Mouse (Mus musculus): Measurements from ENCODE around the gene Arhgef10l. TPM values are rescaled to one million over a fixed set of nuclear protein-coding genes. Genes with fewer than 3 reads are reported as not detected.

Arhgef10l gene
- total and polyA plus RNA-seq, 2 experiments = 17.7 to 69.9 TPM

DNA sequence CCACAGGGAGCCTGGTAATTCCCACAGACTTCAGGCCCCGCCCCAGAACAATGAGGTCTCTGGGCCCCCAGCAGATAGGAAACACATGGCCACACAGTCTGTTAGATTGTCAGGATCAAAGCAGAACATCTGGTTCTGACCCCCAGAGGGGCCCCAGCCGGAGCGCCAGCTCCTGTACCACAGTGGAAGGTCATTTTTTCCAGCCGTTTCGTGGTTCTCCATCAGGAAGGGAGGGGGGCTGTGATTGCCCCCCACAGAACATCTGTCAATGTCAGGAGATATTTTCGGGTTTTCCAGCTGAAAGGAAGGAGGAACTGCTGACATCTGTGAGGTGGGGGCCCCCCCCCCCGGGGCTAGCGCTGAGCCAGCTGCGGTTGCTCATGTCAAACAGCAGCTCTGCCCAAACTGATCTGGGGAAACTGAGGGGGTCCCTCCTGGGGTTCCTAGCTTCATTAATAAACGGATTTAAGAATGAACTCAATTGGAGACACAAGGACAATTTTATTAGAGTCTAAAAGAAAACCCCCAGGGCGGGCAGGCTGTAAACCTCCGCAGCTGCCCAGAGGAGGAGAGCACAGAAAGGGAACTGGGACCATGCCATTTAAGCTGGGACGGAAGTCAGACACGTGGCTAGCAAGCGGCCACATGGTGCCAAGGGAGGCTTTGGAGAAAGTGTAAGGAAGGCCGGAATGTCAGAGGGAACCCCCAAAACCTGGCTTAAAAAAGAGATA is 18.5 kb upstream of the Arhgef10l start:
- no peak for DNase-seq (ENCODE audit: extremely low read depth, low read depth, low spot score)
- H3K27me3 ChIP-seq (ENCODE audit: control insufficient read depth, insufficient read depth, low read length) = no peaks in the 10 kb centered on the region
- H3K4me3 ChIP-seq (ENCODE audit: insufficient read depth, low read depth, low read length) = no peak overlapping the region
- H3K9ac ChIP-seq (ENCODE audit: low read depth, low read length) = no peak overlapping the region
- WGBS = 46% methylated on average over 16 of the region's 16 CpGs
- H3K4me1 ChIP-seq (ENCODE audit: control insufficient read depth, insufficient read depth, low read length) = 0 out of 2 replicates have a peak, but pooled peaks cover 2% of the 10 kb centered on the region
- no peaks in the 10 kb centered on the region for H3K79me2 ChIP-seq (ENCODE audit: control insufficient read depth, insufficient read depth, low read length)
- no peak overlapping the region for H3K27ac ChIP-seq (replicated peaks; ENCODE audit: insufficient read depth, low read depth, low read length)
- no peak for TF ChIP-seq POLR2A (IDR thresholded peaks at IDR 0.05; ENCODE audit: extremely low read depth, insufficient read depth, low read length)
- no peak for TF ChIP-seq CTCF (IDR thresholded peaks at IDR 0.05; ENCODE audit: low read depth, low read length)
- H3K36me3 ChIP-seq (ENCODE audit: control insufficient read depth, insufficient read depth, low read length) = no peaks in the 10 kb centered on the region

DNA sequence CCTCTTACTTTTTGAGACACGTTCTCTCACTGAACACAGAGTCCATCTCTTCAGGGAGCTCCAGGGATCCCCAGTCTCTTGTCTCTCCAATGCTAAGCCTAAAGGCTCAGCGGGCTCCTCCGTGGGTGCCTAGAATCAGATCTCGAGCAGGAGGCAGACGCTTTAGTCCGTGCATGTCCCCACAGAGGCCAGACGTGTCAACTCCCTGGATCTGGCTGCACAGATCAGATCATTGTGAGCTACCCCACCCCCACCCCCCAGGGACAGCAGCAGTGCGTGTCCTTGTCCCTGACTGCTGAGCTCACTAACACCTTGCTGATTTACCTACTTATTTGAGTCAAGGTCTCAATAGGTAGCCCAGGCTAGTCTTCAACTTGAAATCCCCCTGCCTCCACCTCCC is 17.8 kb upstream of the Arhgef10l start:
- 70% methylated on average over 8 of the region's 8 CpGs for WGBS

DNA sequence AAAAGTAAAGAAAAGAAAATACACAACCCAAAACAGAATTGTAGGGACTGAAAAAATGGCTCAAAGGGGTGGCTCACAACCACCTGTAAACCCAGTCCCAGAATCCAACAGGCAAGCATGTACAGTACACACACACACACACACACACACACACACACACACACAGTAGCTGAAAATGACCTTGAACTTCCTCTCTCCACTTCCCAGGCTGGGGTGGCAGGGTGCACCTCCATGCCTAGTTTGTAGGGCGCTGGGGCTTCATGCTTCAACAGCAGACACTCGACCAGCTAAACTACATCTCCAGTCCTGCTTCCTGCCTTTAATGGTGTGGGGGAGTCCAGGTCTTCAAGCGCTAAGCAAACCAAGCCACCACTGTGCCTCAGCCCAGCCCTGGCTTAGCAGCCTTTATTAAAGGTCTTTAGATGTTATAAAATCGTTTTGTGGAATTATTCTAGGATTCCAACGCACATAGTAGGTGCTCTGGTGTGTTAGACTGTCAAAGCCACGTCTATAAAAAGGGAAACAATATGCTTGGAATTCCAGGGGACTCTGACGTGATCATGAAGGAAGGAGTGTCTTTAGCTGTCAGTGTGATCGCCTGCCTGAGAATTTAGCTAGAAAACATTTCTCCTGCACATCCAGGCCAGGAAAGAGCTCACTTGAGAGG is 15.1 kb upstream of the Arhgef10l start:
- H3K27ac ChIP-seq (replicated peaks; ENCODE audit: insufficient read depth, low read depth, low read length) = no peak overlapping the region
- WGBS = 58% methylated on average over 8 of the region's 8 CpGs
- H3K4me1 ChIP-seq (ENCODE audit: control insufficient read depth, insufficient read depth, low read length) = 0 out of 2 replicates have a peak, but pooled peaks cover 2% of the 10 kb centered on the region

More for the DNA sequence above, 17.8 kb upstream of the Arhgef10l start:
- H3K9ac ChIP-seq (ENCODE audit: low read depth, low read length) = no peak overlapping the region
- TF ChIP-seq POLR2A (IDR thresholded peaks at IDR 0.05; ENCODE audit: extremely low read depth, insufficient read depth, low read length) (no peak), CTCF (IDR thresholded peaks at IDR 0.05; ENCODE audit: low read depth, low read length) (no peak)
- no peak overlapping the region for H3K27ac ChIP-seq (replicated peaks; ENCODE audit: insufficient read depth, low read depth, low read length)
- no peaks in the 10 kb centered on the region for H3K27me3 ChIP-seq (ENCODE audit: control insufficient read depth, insufficient read depth, low read length)
- H3K4me3 ChIP-seq (ENCODE audit: insufficient read depth, low read depth, low read length) = no peak overlapping the region
- DNase-seq (ENCODE audit: extremely low read depth, low read depth, low spot score) = no peak
- H3K4me1 ChIP-seq (ENCODE audit: control insufficient read depth, insufficient read depth, low read length) = 0 out of 2 replicates have a peak, but pooled peaks cover 2% of the 10 kb centered on the region
- no peaks in the 10 kb centered on the region for H3K79me2 ChIP-seq (ENCODE audit: control insufficient read depth, insufficient read depth, low read length)
- no peaks in the 10 kb centered on the region for H3K36me3 ChIP-seq (ENCODE audit: control insufficient read depth, insufficient read depth, low read length)

DNA sequence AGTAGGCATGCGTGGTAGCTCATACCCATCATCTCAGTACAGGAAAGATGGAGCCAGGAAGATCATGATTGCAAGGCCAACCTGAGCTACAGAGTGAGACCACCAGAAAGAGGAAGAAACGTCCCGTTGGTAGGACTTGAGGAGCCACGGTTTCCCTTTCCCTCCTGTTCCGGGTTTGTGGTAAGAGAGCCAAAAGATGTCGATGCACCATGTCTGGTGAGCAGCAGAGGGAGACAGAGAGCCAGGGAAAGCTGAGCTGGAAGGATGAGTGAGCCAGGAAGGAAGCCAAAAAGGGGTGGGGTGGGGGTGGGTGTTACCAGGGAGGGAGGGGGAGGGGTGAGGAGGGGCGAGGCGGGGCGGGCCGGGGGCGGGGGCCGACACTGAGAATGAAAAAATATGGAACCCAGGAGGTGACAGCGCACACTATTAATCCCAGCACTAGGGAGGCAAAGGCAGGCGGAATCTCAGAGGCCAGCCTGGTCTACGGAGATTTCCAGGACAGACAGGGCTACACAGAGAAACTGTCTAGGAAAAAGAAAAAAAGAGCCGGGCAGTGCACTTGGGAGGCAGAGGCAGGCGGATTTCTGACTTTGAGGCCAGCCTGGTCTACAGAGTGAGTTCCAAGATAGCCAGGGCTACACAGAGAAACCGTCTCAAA is 14.0 kb upstream of the Arhgef10l start:
- TF ChIP-seq CTCF (IDR thresholded peaks at IDR 0.05; ENCODE audit: low read depth, low read length) (peak; percentile 90), POLR2A (IDR thresholded peaks at IDR 0.05; ENCODE audit: extremely low read depth, insufficient read depth, low read length) (no peak)
- Histone ChIP-seq H3K36me3 (ENCODE audit: control insufficient read depth, insufficient read depth, low read length) (no peaks in the 10 kb centered on the region), H3K79me2 (ENCODE audit: control insufficient read depth, insufficient read depth, low read length) (no peaks in the 10 kb centered on the region), H3K4me1 (ENCODE audit: control insufficient read depth, insufficient read depth, low read length) (0 out of 2 replicates have a peak, but pooled peaks cover 2% of the 10 kb centered on the region), H3K27me3 (ENCODE audit: control insufficient read depth, insufficient read depth, low read length) (no peaks in the 10 kb centered on the region), H3K4me3 (ENCODE audit: insufficient read depth, low read depth, low read length) (no peak overlapping the region), H3K9ac (ENCODE audit: low read depth, low read length) (no peak overlapping the region), H3K27ac (replicated peaks; ENCODE audit: insufficient read depth, low read depth, low read length) (no peak overlapping the region)
- DNase-seq (ENCODE audit: extremely low read depth, low read depth, low spot score) = peak; percentile 44
- WGBS = 21% methylated on average over 18 of the region's 18 CpGs

More for the DNA sequence above, 15.1 kb upstream of the Arhgef10l start:
- Histone ChIP-seq H3K4me3 (ENCODE audit: insufficient read depth, low read depth, low read length) (no peak overlapping the region), H3K27me3 (ENCODE audit: control insufficient read depth, insufficient read depth, low read length) (no peaks in the 10 kb centered on the region), H3K79me2 (ENCODE audit: control insufficient read depth, insufficient read depth, low read length) (no peaks in the 10 kb centered on the region), H3K9ac (ENCODE audit: low read depth, low read length) (no peak overlapping the region), H3K36me3 (ENCODE audit: control insufficient read depth, insufficient read depth, low read length) (no peaks in the 10 kb centered on the region)
- no peak for TF ChIP-seq CTCF (IDR thresholded peaks at IDR 0.05; ENCODE audit: low read depth, low read length)
- TF ChIP-seq POLR2A (IDR thresholded peaks at IDR 0.05; ENCODE audit: extremely low read depth, insufficient read depth, low read length) = no peak
- DNase-seq (ENCODE audit: extremely low read depth, low read depth, low spot score) = no peak

DNA sequence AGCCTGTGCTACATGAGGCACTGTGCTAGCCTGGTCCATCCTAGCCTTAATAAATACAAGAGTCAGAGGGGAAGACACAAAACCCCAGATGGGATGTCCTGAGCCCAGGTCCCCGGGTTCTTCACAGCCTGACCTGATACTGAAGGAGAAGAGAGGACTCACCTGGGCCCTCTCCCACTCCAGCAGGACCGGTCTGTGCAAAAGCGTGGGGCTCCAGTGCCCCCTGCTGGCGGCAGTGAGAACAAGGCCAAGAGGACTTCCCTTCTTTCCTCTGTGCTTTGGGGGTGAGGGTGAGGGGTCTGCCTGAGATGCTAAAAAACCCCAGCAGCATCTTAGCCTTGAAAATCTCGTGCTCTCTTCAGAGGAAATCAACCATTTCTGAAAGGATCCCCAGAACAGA is 13.2 kb upstream of the Arhgef10l start:
- no peak overlapping the region for H3K27ac ChIP-seq (replicated peaks; ENCODE audit: insufficient read depth, low read depth, low read length)
- DNase-seq (ENCODE audit: extremely low read depth, low read depth, low spot score) = no peak
- H3K9ac ChIP-seq (ENCODE audit: low read depth, low read length) = no peak overlapping the region
- TF ChIP-seq CTCF (IDR thresholded peaks at IDR 0.05; ENCODE audit: low read depth, low read length) = peak; percentile 85
- TF ChIP-seq POLR2A (IDR thresholded peaks at IDR 0.05; ENCODE audit: extremely low read depth, insufficient read depth, low read length) = no peak
- no peak overlapping the region for H3K4me3 ChIP-seq (ENCODE audit: insufficient read depth, low read depth, low read length)
- WGBS = 26% methylated on average over 5 of the region's 5 CpGs
- 0 out of 2 replicates have a peak, but pooled peaks cover 2% of the 10 kb centered on the region for H3K4me1 ChIP-seq (ENCODE audit: control insufficient read depth, insufficient read depth, low read length)
- H3K79me2 ChIP-seq (ENCODE audit: control insufficient read depth, insufficient read depth, low read length) = no peaks in the 10 kb centered on the region
- H3K36me3 ChIP-seq (ENCODE audit: control insufficient read depth, insufficient read depth, low read length) = no peaks in the 10 kb centered on the region
- no peaks in the 10 kb centered on the region for H3K27me3 ChIP-seq (ENCODE audit: control insufficient read depth, insufficient read depth, low read length)

All from liver, adult 2 months (tissue).